Mouse (Mus musculus): Measurements from ENCODE around the gene Tm9sf4.
A peak's percentile ranks its signal among the peaks of the same experiment; 100 is the strongest.

Gene Tm9sf4

GRCm38 (mm10) chr2:153259030-153259863, 98.1 kb downstream of the Tm9sf4 start:
- peak; percentile 48 to 50 for DNase-seq (ENCODE audit: low spot score in 2 of 2)
